Mouse (Mus musculus) cortical plate, adult 2 months (tissue): ENCODE results near the gene Cmip. TPM values are rescaled to one million over a fixed set of nuclear protein-coding genes. Genes with fewer than 3 reads are reported as not detected.

ENCODE experiments used
- H3K27ac ChIP-seq: fragments of 200-500 bp; 2 replicates; pipeline ENCODE4 v1.5.1; 2012; ENCODE audit warnings: low read length, control low read depth, inconsistent platforms; ENCODE audit not compliant: insufficient read depth
- H3K4me1 ChIP-seq: fragments of 200-500 bp; 2 replicates; pipeline ENCODE4 v1.6.1; 2011; ENCODE audit warnings: low read length; ENCODE audit not compliant: control insufficient read depth, insufficient read depth
- H3K4me3 ChIP-seq: fragments of 200-500 bp; 2 replicates; pipeline ENCODE4 v1.5.1; 2011; ENCODE audit warnings: mild to moderate bottlenecking, low read length, control low read depth; ENCODE audit not compliant: insufficient read depth
- CTCF ChIP-seq: fragments of 200-500 bp; IDR thresholded peaks from 2 replicates; pipeline ENCODE4 v1.5.1; 2011; ENCODE audit warnings: mild to moderate bottlenecking, control low read depth, low read length; ENCODE audit not compliant: insufficient read depth; ENCODE audit errors: extremely low read depth
- POLR2A ChIP-seq: fragments of 200-500 bp; IDR thresholded peaks from 2 replicates; pipeline ENCODE4 v1.6.1; 2011; ENCODE audit warnings: mild to moderate bottlenecking, low read length, control low read depth; ENCODE audit not compliant: insufficient read depth; ENCODE audit errors: extremely low read depth
- polyA plus RNA-seq: library from polyadenylated mRNA; depleted of rRNA; stranded (reverse); fragments of >200 nt; gene quantifications from 2 replicates; pipeline ENCODE4 v1.2.3, GENCODE M21; 2012

Cmip gene
- polyA plus RNA-seq, 1 experiment: 128 TPM

DNA sequence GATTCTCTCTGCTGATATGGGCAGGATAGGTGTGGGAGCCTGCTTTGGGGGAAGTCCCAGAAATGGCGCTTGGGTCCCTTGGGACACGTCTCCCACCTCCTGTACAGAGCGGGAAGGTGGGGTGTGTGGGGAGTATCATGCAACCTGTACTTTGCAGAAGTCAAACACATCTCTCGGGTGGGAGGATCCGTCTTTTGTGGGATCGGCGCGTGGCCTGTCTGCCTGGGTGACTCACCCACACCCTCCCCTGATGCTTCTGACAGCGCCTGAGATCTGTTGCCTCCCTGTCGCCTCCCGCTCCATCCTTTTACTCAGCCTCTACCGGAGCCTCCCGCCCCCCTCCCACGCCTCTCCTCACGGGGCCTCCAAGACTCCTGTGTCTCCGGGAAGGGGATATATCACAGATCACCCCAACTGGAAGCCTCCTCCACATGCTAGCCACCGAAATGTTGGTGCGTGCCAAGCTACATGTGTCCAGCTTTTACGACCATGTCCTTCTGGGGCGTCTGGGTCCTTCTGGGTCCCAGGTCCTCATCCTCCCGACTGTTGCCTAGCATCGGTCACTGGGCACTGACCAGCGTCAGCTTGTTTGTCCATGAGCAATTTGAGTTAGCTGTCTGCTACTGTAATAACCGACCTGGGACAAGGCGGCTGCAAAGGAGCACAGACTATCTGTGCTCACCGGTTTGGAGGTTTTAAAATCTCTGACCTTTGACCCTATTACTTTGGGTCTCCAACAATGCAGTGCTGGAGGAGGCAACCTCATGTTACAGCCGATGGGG lies 75.6 kb downstream of the Cmip start:
- Histone ChIP-seq H3K4me3 (no peak overlapping the region), H3K4me1 (peaks cover 20% of the 10 kb centered on the region), H3K27ac (no peak overlapping the region)

DNA sequence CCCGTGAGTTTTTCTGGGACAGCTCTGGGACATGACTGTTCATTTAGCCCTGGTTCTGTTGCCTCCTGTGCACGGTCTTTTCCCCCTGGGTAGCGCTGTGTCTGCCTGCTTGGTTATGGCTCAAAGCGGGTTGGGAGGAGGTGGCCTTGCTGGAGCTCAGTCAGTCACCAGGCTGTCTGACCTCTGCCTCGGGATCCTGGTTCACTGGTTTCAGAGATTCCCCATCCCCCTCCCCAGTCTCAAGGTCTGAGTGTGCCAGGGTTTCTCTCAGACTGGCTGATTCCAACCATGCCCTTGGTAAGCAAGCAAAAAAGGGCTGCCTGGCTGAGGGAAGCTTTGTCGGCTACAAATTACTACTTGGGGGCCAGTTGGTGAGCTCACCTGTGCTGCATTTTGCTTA lies 76.8 kb downstream of the Cmip start:
- Histone ChIP-seq H3K4me3 (no peak overlapping the region), H3K4me1 (peaks cover 18% of the 10 kb centered on the region), H3K27ac (no peak overlapping the region)
- TF ChIP-seq POLR2A (no peak), CTCF (no peak)

More for the DNA sequence above, 75.6 kb downstream of the Cmip start:
- TF ChIP-seq CTCF: no peak
- TF ChIP-seq POLR2A: no peak

DNA sequence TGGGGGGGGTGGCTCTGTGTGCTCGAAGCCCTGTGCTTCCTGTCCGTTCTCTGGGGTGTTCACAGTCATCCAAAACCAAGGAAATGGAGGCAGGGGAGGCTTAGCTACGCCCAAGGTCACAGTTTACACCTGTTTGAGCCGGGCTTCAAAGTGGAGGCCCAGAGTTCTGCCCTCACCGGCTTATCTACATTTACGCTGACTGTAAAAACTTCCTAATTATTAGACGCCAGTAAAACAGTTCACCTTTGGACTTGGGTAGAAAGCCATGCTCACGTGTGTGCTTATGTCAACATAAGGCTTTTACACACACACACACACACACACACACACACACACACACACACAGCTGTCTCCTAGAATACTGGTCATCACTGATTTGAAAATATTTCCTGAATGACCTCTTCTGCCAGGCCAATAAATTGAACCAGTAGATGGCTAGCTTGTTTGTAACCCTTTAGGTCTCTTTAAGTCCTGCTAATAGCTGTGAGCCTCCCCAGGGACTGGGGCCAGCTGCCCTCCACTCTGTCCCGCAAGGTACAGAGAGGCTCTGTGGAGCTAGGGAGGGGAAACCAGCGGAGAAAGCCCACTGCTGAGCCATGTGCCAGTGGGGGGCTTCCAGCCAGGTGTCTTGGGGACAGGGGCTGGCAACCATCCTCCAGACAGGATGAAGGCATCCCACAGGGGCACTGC lies 77.3 kb downstream of the Cmip start:
- H3K4me1 ChIP-seq: peaks cover 13% of the 10 kb centered on the region
- no peak for TF ChIP-seq POLR2A
- no peak for TF ChIP-seq CTCF
- no peak overlapping the region for H3K4me3 ChIP-seq
- no peak overlapping the region for H3K27ac ChIP-seq

DNA sequence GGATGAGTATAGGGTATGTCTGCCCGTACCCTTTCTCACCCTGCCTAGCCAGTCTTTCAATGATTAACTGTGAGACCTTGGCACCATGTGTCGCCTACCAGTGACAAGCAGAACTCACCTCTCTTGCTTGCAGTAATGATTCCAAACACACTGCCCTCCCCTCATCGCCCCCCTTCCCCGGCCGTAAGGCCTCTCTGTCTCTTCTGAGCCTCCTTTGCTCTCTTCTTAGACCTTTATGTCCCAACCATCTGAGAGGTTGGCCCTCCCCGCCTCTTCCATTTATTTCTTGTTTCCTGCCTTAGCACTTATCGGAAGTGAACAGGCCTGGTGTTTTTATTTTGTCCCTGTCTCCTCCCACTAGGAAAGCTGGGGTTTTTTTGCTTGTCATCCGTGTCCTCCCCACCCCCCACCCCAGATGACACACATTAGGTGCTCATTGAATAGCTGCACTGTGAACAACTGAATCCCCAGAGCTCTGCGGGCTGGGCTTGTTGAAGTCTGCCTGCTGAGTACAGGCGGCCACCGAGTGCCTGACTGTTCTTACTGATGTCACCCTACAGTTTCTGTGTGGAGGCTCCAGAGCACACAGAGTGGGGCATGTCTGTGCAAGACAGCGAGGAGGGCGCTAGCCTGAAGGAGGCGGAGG lies 78.0 kb downstream of the Cmip start:
- no peak overlapping the region for H3K4me3 ChIP-seq
- peaks cover 10% of the 10 kb centered on the region for H3K4me1 ChIP-seq
- no peak for TF ChIP-seq CTCF
- H3K27ac ChIP-seq: no peak overlapping the region

DNA sequence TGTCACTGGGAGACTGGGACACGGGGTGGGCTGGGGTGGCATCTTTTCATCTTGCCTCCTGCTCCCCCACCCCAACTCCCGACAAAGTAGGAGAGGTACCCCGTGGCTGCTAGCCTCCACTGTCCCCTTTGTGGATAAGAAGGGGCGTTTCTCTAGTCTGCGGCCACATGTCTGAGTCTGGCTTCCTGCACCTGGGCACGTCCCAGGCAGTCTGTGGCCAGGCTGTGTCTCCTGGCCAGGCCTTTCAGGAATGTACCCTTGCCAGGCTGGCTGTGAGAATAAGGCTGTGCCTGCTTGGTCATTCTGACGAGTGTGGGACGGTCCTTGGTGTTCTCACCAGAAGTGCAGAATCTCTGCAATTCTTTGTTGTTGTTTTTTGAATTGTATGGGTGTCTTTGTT lies 78.6 kb downstream of the Cmip start:
- Histone ChIP-seq H3K4me3 (no peak overlapping the region), H3K27ac (no peak overlapping the region), H3K4me1 (peaks cover 10% of the 10 kb centered on the region)
- TF ChIP-seq CTCF: no peak
- TF ChIP-seq POLR2A: no peak

DNA sequence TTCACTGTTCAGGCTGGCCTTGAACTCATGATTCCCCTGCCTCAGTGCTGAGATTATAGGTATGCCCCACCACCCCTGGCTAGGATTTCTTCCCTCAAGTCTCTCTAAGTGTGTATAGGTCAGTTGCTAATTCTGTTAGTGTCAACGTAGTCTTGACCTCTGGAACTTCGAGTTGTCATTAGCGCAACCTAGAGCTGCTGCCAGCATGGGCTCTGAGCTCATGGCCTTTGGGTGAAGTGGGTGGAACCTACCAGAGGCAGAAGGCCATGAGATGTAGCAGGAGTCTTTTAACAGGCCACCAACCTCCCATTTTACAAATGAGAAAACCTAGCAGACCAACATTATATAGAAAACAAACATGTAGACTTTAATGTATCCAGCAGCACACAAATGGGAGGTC lies 80.3 kb downstream of the Cmip start:
- H3K4me1 ChIP-seq: peaks cover 10% of the 10 kb centered on the region
- H3K27ac ChIP-seq: no peak overlapping the region
- TF ChIP-seq POLR2A (no peak), CTCF (no peak)
- H3K4me3 ChIP-seq: no peak overlapping the region

DNA sequence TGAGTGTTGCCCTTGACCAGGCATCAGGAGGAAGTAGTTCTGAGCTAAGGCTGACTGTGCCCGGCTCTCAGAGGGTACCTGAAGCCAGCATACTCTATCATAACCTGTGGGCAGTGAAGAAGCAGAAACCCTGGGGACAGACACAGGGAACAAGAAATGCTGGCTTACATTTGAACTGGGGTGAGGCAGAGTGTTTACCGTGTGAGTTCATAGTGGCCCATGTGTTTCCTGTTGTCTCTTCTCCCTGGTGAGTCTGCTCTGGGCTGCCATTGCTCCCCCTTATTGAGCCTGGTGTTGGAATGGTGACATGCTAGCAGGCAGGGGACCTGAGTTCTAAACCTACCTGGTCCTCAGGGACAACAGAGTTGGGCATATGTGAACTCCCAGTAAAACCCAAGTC lies 81.8 kb downstream of the Cmip start:
- peaks cover 3% of the 10 kb centered on the region for H3K4me1 ChIP-seq
- no peak overlapping the region for H3K27ac ChIP-seq
- TF ChIP-seq POLR2A (no peak), CTCF (no peak)
- H3K4me3 ChIP-seq: no peak overlapping the region

DNA sequence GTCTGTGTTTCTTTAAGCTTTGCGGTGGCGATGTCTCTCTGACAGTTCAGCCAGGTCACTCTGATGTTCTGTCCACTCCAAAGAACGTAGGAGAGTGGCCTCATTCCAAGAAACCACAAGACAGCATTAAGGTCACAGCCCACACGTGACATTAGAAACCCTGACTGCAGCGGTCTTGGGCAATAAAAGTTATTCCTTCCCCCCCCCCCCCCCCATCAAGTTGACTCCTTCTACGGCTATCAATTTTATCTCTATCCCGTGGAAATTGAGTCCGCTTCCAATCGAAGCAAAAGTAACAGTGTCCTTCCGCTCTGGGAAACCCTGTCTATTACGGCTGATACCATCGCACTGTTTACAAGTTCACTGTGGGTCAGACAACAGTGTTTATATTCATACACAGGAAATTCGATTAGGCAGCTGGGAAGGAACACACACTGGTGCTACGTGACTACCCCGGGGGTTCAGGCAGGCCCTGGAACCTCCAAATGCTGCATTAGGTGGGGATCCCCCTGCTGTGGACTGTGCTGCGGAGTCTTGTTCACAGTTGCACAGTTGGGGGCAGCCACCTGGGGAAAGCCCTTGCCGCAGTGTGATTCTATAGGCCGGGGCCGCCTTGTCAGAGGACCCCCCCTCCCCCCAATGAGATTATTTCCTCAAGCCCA lies 82.6 kb downstream of the Cmip start:
- no peak for TF ChIP-seq CTCF
- TF ChIP-seq POLR2A: no peak
- no peak overlapping the region for H3K27ac ChIP-seq
- peaks cover 4% of the 10 kb centered on the region for H3K4me1 ChIP-seq
- H3K4me3 ChIP-seq: no peak overlapping the region

DNA sequence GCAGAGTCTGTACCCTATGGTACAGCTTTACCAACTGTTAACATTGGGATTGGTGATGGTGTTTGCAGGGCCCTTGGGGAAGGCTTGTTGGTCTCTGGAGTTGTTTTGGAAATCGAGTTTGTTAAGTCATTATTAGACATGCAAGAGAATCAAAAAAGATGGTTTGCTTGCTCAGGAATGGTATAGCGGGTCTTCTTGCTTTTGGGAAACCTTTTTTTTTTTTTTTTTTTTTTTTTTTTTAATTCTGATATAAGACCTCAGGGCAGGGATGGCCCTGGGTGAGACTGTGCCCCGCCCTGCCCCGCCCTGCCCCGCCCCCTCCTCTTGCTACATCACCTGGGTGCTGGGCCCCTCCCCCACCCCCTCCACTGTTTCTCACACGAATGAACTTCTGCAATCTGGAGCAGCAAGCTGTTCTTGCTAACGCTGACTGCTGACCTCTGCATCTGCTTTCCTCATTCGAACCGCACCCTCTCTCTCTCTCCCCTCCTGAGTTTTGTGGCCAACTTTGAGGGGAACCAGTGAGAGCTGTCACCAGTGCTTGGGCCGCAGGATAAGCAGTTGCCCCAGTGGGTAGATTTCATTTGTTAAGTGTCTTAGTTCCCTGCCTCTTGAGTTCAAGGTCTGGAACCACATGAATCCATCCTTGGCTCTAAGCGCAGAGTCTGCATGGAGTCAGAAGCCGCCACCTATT lies 83.2 kb downstream of the Cmip start:
- TF ChIP-seq CTCF (no peak), POLR2A (no peak)
- H3K4me1 ChIP-seq: peaks cover 6% of the 10 kb centered on the region
- H3K4me3 ChIP-seq: no peak overlapping the region
- no peak overlapping the region for H3K27ac ChIP-seq
